ENCODE assay signal across 7 mouse cellular contexts in the genomic region with DNA sequence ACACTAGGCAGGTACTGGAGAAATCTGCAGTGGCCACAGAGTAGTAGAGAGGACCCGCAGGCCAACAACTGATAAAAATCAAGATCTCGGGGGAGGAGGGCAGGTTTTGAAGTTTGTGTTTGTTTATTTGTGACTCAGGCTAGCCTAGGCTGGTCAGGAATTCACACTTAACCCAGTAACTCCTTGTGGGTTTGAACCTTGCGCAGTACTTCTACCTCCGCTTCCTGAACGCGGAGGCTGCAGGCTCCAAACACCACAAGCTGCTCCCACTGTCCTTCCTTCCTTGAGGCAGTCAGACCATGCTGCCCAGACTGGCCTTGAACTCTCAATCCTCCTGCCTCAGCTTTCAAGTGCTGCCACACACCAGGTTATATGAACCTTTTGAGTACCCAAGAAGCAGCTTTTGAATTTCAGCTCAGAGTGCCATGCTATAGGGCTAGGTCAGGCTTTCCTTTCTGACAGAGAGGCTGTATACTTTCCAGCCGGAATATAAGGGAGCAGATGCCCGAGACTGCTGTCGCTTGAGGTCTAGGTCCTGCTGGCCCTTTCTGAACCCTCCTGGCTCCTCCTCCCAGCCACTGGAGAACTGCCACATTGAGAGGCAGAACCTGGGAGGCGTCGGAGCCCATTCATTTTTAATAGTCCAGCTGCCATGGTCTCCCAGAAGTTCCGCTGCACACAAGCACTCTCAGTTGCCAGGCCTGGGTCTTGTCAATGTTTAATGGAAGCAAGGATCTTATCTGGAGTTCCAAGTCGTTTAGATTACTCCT. TPM values are rescaled to one million over a fixed set of nuclear protein-coding genes. Genes with fewer than 3 reads are reported as not detected.
DNase-seq lines count a peak whose midpoint lies in the region; ATAC-seq and TF ChIP-seq lines count a peak whose summit lies in the region.

No protein-coding gene starts in this region.

- H3K4me1 ChIP-seq in bone marrow macrophage, adult 2 months (ENCODE audit: control insufficient read depth, insufficient read depth, low read length), result peaks cover 44% of the 10 kb centered on the region
- peaks cover 44% of the 10 kb centered on the region for H3K4me1 ChIP-seq in heart, adult 2 months (ENCODE audit: control insufficient read depth, insufficient read depth, low read length)
- peaks cover 55% of the 10 kb centered on the region for H3K4me1 ChIP-seq in lung, embryonic 14.5 days (ENCODE audit: insufficient read depth)
- H3K4me1 ChIP-seq in stomach, embryonic 15.5 days, result peaks cover 64% of the 10 kb centered on the region

- H3K4me3 ChIP-seq in bone marrow macrophage, adult 2 months (ENCODE audit: insufficient read depth, low read length), result peak overlapping the region; percentile 54; the same call in 1 of the 2 replicates
- peak overlapping the region; percentile 29 for H3K4me3 ChIP-seq in heart, adult 2 months
- peak overlapping the region; percentile 40 for H3K4me3 ChIP-seq in lung, embryonic 14.5 days (ENCODE audit: low read depth, low read length)
- H3K4me3 ChIP-seq in stomach, embryonic 15.5 days (replicated peaks), result no peak overlapping the region

- ATAC-seq in lung, embryonic 14.5 days (ENCODE audit: insufficient read depth), result 0 out of 2 replicates have a peak, but pooled peaks have one; percentile 1
- ATAC-seq in stomach, embryonic 15.5 days (ENCODE audit: insufficient read depth, low FRiP score, low read depth), result no peak

- intact Hi-C loops in heart, adult 2 months (cut with DNase I), result no loop called here

- H3K36me3 ChIP-seq in heart, adult 2 months (ENCODE audit: control insufficient read depth, insufficient read depth, low read length), result peaks cover 2% of the 10 kb centered on the region; the same call in 1 of the 2 replicates
- H3K36me3 ChIP-seq in lung, embryonic 14.5 days (ENCODE audit: insufficient read depth), result no peaks in the 10 kb centered on the region
- no peaks in the 10 kb centered on the region for H3K36me3 ChIP-seq in stomach, embryonic 15.5 days

- peak; percentile 77 for DNase-seq in MN1 (ENCODE audit: low spot score)
- DNase-seq in heart, adult 2 months, result peak; percentile 84 to 86
- DNase-seq in kidney, adult 18-20 months, result peak; percentile 72
- peak; percentile 66 for DNase-seq in lung, embryonic 14.5 days
- DNase-seq in layer of hippocampus, postnatal 14 days (ENCODE audit: low spot score in 2 of 2), result no peak

- no peak for TF ChIP-seq CTCF in bone marrow macrophage, adult 2 months (IDR thresholded peaks at IDR 0.05; ENCODE audit: low read depth, low read length)
- TF ChIP-seq CTCF in heart, adult 2 months (IDR thresholded peaks at IDR 0.05), result no peak
- TF ChIP-seq CTCF in lung, embryonic 14.5 days (IDR thresholded peaks at IDR 0.05; ENCODE audit: low read depth), result no peak

- H3K27ac ChIP-seq in bone marrow macrophage, adult 2 months (ENCODE audit: insufficient read depth, low read depth, low read length), result peak overlapping the region; percentile 77
- peak overlapping the region; percentile 98 for H3K27ac ChIP-seq in heart, adult 2 months
- peak overlapping the region; percentile 98 for H3K27ac ChIP-seq in lung, embryonic 14.5 days (ENCODE audit: low read depth)
- H3K27ac ChIP-seq in stomach, embryonic 15.5 days, result peak overlapping the region; percentile 93

- no peaks in the 10 kb centered on the region for H3K79me2 ChIP-seq in heart, adult 2 months (replicated peaks; ENCODE audit: control insufficient read depth, insufficient read depth, low read length)

- peak overlapping the region; percentile 75 for H3K4me2 ChIP-seq in lung, embryonic 14.5 days
- H3K4me2 ChIP-seq in stomach, embryonic 15.5 days, result peak overlapping the region; percentile 77

- no peaks in the 10 kb centered on the region for H3K9me3 ChIP-seq in lung, embryonic 14.5 days (ENCODE audit: low read depth, low read length)
- H3K9me3 ChIP-seq in stomach, embryonic 15.5 days, result no peaks in the 10 kb centered on the region

- TF ChIP-seq EP300 in heart, adult 2 months (IDR thresholded peaks at IDR 0.05; ENCODE audit: insufficient read depth, low read depth, low read length), result no peak

- peak overlapping the region; percentile 71 for H3K9ac ChIP-seq in heart, adult 2 months (ENCODE audit: low read depth, low read length)
- peak overlapping the region; percentile 52 for H3K9ac ChIP-seq in lung, embryonic 14.5 days
- H3K9ac ChIP-seq in stomach, embryonic 15.5 days, result no peak overlapping the region

- 32% methylated on average over 13 of the region's 13 CpGs for WGBS in heart, adult 2 months
- WGBS in lung, embryonic 14.5 days, result 39% methylated on average over 13 of the region's 13 CpGs
- 39% methylated on average over 13 of the region's 13 CpGs for WGBS in stomach, embryonic 15.5 days

- TF ChIP-seq POLR2A in bone marrow macrophage, adult 2 months (IDR thresholded peaks at IDR 0.05; ENCODE audit: borderline replicate concordance, low read depth, low read length), result no peak
- TF ChIP-seq POLR2A in heart, adult 2 months (IDR thresholded peaks at IDR 0.05; ENCODE audit: insufficient read depth, low read depth, low read length), result peak; percentile 44; the same call in 1 of the 2 replicates

- H3K27me3 ChIP-seq in heart, adult 2 months (ENCODE audit: control insufficient read depth, insufficient read depth, low read length), result no peaks in the 10 kb centered on the region
- no peaks in the 10 kb centered on the region for H3K27me3 ChIP-seq in lung, embryonic 14.5 days (ENCODE audit: insufficient read depth, low read length)
- H3K27me3 ChIP-seq in stomach, embryonic 15.5 days (replicated peaks), result no peaks in the 10 kb centered on the region

RNA-seq across cellular contexts. Expression of gene Chit1, which starts 12.9 kb away (rescaled TPM):
- not detected in 2 replicates for polyA plus RNA-seq in bone marrow macrophage, adult 2 months (2012; ENCODE audit: insufficient read depth, insufficient read length, missing spikeins)
- not detected for total RNA-seq in heart, adult 2 months (2021)
- 0.16 TPM in 1 of 2 replicates, not detected in the other for polyA plus RNA-seq in heart, adult 2 months (2012; rRNA removed)
- not detected in 2 replicates for polyA plus RNA-seq in lung, embryonic 14.5 days (2014; fragmentation: Nextera tagmentation; extraction: Ambion mirVana)
- polyA plus RNA-seq in stomach, embryonic 15.5 days (2015; fragmentation: Nextera tagmentation; extraction: Ambion mirVana), result 0.70 and 1.1 TPM in 2 replicates
- under 1 TPM in 1 of 2 experiments, not detected in 1; 0.39 TPM for total RNA-seq in layer of hippocampus, postnatal 14 days (2021)

RNA-seq across cellular contexts. Expression of gene Btg2, which starts 19.2 kb away (rescaled TPM):
- polyA plus RNA-seq in bone marrow macrophage, adult 2 months (2012; ENCODE audit: insufficient read depth, insufficient read length, missing spikeins), result 52.4 and 54.4 TPM in 2 replicates
- total RNA-seq in heart, adult 2 months (2021), result 10 to 100 TPM; 29.9 to 31.0 TPM
- polyA plus RNA-seq in heart, adult 2 months (2012; rRNA removed), result 33.5 and 35.9 TPM in 2 replicates
- polyA plus RNA-seq in lung, embryonic 14.5 days (2014; fragmentation: Nextera tagmentation; extraction: Ambion mirVana), result 77.2 and 81.0 TPM in 2 replicates
- 72.2 and 72.4 TPM in 2 replicates for polyA plus RNA-seq in stomach, embryonic 15.5 days (2015; fragmentation: Nextera tagmentation; extraction: Ambion mirVana)
- 10 to 100 TPM; 14.1 to 19.2 TPM for total RNA-seq in layer of hippocampus, postnatal 14 days (2021)

Comparison
In these comparisons a context has a peak if more than half of its experiments do, and no peak if none do; other contexts are left out.
1. DNase-seq: peak in MN1 (single experiment), heart, adult 2 months (2 of 2), kidney, adult 18-20 months (single experiment) and lung, embryonic 14.5 days (single experiment); none in layer of hippocampus, postnatal 14 days (0 of 2).
2. Peak in every context shown above with its lines, with median percentiles within 50 percentile points of each other: H3K27ac ChIP-seq.